Mouse (Mus musculus) midbrain, embryonic 11.5 days (tissue): ENCODE measurements around the gene Crtc1. TPM values are rescaled to one million over a fixed set of nuclear protein-coding genes. Genes with fewer than 3 reads are reported as not detected.
A peak's percentile ranks its signal among the peaks of the same experiment; 100 is the strongest.

Experiments
- ATAC-seq: fragments of 200-750 bp; cut with Nextera tagmentation; 2 replicates; pipeline ENCODE4 v1.8.0; 2017; ENCODE audit warnings: moderate TSS enrichment, moderate library complexity; ENCODE audit not compliant: low FRiP score
- DNase-seq: peaks from one replicate; pipeline ENCODE4 v3.0.0; 2015; ENCODE audit warnings: low spot score; ENCODE audit errors: missing footprints
- H3K27ac ChIP-seq: fragments of 300-500 bp; sonication (generic); 2 replicates; pipeline ENCODE4 v1.5.1; 2014; ENCODE audit warnings: low read depth, low read length
- H3K27me3 ChIP-seq: fragments of 300-500 bp; sonication (generic); 2 replicates; pipeline ENCODE4 v1.6.1; 2014; ENCODE audit warnings: mild to moderate bottlenecking, low read length, moderate library complexity, mixed read lengths; ENCODE audit not compliant: control insufficient read depth, insufficient read depth
- H3K36me3 ChIP-seq: fragments of 300-500 bp; sonication (generic); 2 replicates; pipeline ENCODE4 v1.6.1; 2014; ENCODE audit warnings: mild to moderate bottlenecking, low read length, moderate library complexity, mixed read lengths; ENCODE audit not compliant: control insufficient read depth, insufficient read depth
- H3K4me1 ChIP-seq: fragments of 300-500 bp; sonication (generic); 2 replicates; pipeline ENCODE4 v1.6.1; 2014; ENCODE audit warnings: low read length; ENCODE audit not compliant: control insufficient read depth, insufficient read depth
- H3K4me2 ChIP-seq: fragments of 300-500 bp; sonication (generic); 2 replicates; pipeline ENCODE4 v1.6.1; 2014; ENCODE audit warnings: mild to moderate bottlenecking, moderate library complexity
- H3K4me3 ChIP-seq: fragments of 300-500 bp; sonication (generic); 2 replicates; pipeline ENCODE4 v1.5.1; 2014; ENCODE audit warnings: low read depth, low read length
- H3K9ac ChIP-seq: fragments of 300-500 bp; sonication (generic); 2 replicates; pipeline ENCODE4 v1.6.1; 2014; ENCODE audit warnings: low read length
- H3K9me3 ChIP-seq: fragments of 300-500 bp; sonication (generic); 2 replicates; pipeline ENCODE4 v1.6.1; 2016; ENCODE audit warnings: low read length; ENCODE audit not compliant: control insufficient read depth
- WGBS: fragments of 180-500 bp; shearing (Covaris S2); extraction: QIAGEN DNeasy Blood & Tissue Kit; methylation state at CpG from one replicate; pipeline ENCODE4 v1.1.7; 2014; 5-methylcytosine and 5-hydroxymethylcytosine counted together
- polyA plus RNA-seq: library from polyadenylated mRNA; unstranded; fragments of >200 nt; fragmentation: Nextera tagmentation; extraction: Ambion mirVana; gene quantifications from 2 replicates; pipeline ENCODE4 v1.2.1, GENCODE M21; 2014

Gene Crtc1
- polyA plus RNA-seq, 1 experiment from 2014 or later, result 11.8 TPM

GRCm38 (mm10) chr8:70439848-70440179 is 435 bp upstream of the Crtc1 start:
- peak overlapping the region; percentile 78 for H3K4me2 ChIP-seq
- no peaks in the 10 kb centered on the region for H3K9me3 ChIP-seq
- DNase-seq, result no peak
- no peaks in the 10 kb centered on the region for H3K27me3 ChIP-seq
- WGBS, result 7% methylated on average over 7 of the region's 7 CpGs
- peak overlapping the region; percentile 63 for H3K27ac ChIP-seq
- no peaks in the 10 kb centered on the region for H3K36me3 ChIP-seq
- no peak for ATAC-seq
- H3K9ac ChIP-seq, result peak overlapping the region; percentile 70
- peaks cover 8% of the 10 kb centered on the region for H3K4me1 ChIP-seq
- peak overlapping the region; percentile 47 for H3K4me3 ChIP-seq

GRCm38 (mm10) chr8:70438423-70438822 is 956 bp downstream of the Crtc1 start:
- H3K4me2 ChIP-seq, result peak overlapping the region; percentile 0
- no peaks in the 10 kb centered on the region for H3K27me3 ChIP-seq
- WGBS, result 94% methylated on average over 2 of the region's 2 CpGs
- no peak for ATAC-seq
- no peaks in the 10 kb centered on the region for H3K36me3 ChIP-seq
- H3K9ac ChIP-seq, result no peak overlapping the region
- H3K27ac ChIP-seq, result no peak overlapping the region
- H3K4me3 ChIP-seq, result no peak overlapping the region
- H3K9me3 ChIP-seq, result no peaks in the 10 kb centered on the region
- DNase-seq, result no peak
- H3K4me1 ChIP-seq, result peaks cover 8% of the 10 kb centered on the region

GRCm38 (mm10) chr8:70435156-70435555 is 4.2 kb downstream of the Crtc1 start:
- no peaks in the 10 kb centered on the region for H3K27me3 ChIP-seq
- no peak overlapping the region for H3K4me2 ChIP-seq
- WGBS, result 95% methylated on average over 5 of the region's 5 CpGs
- no peak for DNase-seq
- H3K9me3 ChIP-seq, result no peaks in the 10 kb centered on the region
- no peak overlapping the region for H3K4me3 ChIP-seq
- H3K36me3 ChIP-seq, result no peaks in the 10 kb centered on the region
- H3K9ac ChIP-seq, result no peak overlapping the region
- ATAC-seq, result no peak
- H3K27ac ChIP-seq, result no peak overlapping the region
- peaks cover 8% of the 10 kb centered on the region for H3K4me1 ChIP-seq

GRCm38 (mm10) chr8:70432991-70433536 is 6.3 kb downstream of the Crtc1 start:
- H3K27ac ChIP-seq, result no peak overlapping the region
- 32% methylated on average over 4 of the region's 4 CpGs for WGBS
- H3K36me3 ChIP-seq, result no peaks in the 10 kb centered on the region; the same call in 1 of the 2 replicates
- H3K9me3 ChIP-seq, result no peaks in the 10 kb centered on the region
- ATAC-seq (0 out of 2 replicates have a peak, but pooled peaks have one; percentile 44), DNase-seq (no peak)
- no peak overlapping the region for H3K9ac ChIP-seq
- H3K4me3 ChIP-seq, result no peak overlapping the region
- H3K27me3 ChIP-seq, result no peaks in the 10 kb centered on the region
- no peaks in the 10 kb centered on the region for H3K4me1 ChIP-seq
- H3K4me2 ChIP-seq, result no peak overlapping the region

GRCm38 (mm10) chr8:70431213-70431612 is 8.2 kb downstream of the Crtc1 start:
- Histone ChIP-seq H3K9ac (no peak overlapping the region), H3K27ac (no peak overlapping the region)
- WGBS, result 97% methylated on average over 4 of the region's 4 CpGs

GRCm38 (mm10) chr8:70426300-70426907 is 13.0 kb downstream of the Crtc1 start:
- DNase-seq, result no peak
- Histone ChIP-seq H3K4me1 (no peaks in the 10 kb centered on the region), H3K4me3 (no peak overlapping the region), H3K9ac (no peak overlapping the region), H3K27me3 (no peaks in the 10 kb centered on the region), H3K27ac (no peak overlapping the region), H3K36me3 (no peaks in the 10 kb centered on the region; the same call in 1 of the 2 replicates), H3K9me3 (no peaks in the 10 kb centered on the region), H3K4me2 (no peak overlapping the region)
- WGBS, result 95% methylated on average over 2 of the region's 2 CpGs
- ATAC-seq, result no peak

More at GRCm38 (mm10) chr8:70431213-70431612, 8.2 kb downstream of the Crtc1 start:
- Histone ChIP-seq H3K4me1 (no peaks in the 10 kb centered on the region), H3K36me3 (no peaks in the 10 kb centered on the region; the same call in 1 of the 2 replicates), H3K27me3 (no peaks in the 10 kb centered on the region), H3K4me2 (no peak overlapping the region), H3K9me3 (no peaks in the 10 kb centered on the region), H3K4me3 (no peak overlapping the region)
- ATAC-seq (no peak), DNase-seq (no peak)

GRCm38 (mm10) chr8:70422722-70423121 is 16.7 kb downstream of the Crtc1 start:
- Histone ChIP-seq H3K27me3 (no peaks in the 10 kb centered on the region), H3K36me3 (no peaks in the 10 kb centered on the region), H3K4me3 (no peak overlapping the region), H3K4me1 (no peaks in the 10 kb centered on the region), H3K9me3 (no peaks in the 10 kb centered on the region), H3K4me2 (no peak overlapping the region), H3K9ac (no peak overlapping the region), H3K27ac (no peak overlapping the region)
- ATAC-seq, result no peak
- 85% methylated on average over 2 of the region's 2 CpGs for WGBS
- no peak for DNase-seq

GRCm38 (mm10) chr8:70421349-70422104 is 17.9 kb downstream of the Crtc1 start:
- Histone ChIP-seq H3K4me1 (peaks cover 7% of the 10 kb centered on the region), H3K4me2 (no peak overlapping the region), H3K27ac (no peak overlapping the region), H3K9ac (no peak overlapping the region), H3K9me3 (no peaks in the 10 kb centered on the region), H3K36me3 (no peaks in the 10 kb centered on the region), H3K27me3 (no peaks in the 10 kb centered on the region), H3K4me3 (no peak overlapping the region)
- ATAC-seq (no peak), DNase-seq (no peak)
- WGBS, result 80% methylated on average over 18 of the region's 18 CpGs
